Mouse (Mus musculus): ENCODE measurements around the gene Saa3.

DNA sequence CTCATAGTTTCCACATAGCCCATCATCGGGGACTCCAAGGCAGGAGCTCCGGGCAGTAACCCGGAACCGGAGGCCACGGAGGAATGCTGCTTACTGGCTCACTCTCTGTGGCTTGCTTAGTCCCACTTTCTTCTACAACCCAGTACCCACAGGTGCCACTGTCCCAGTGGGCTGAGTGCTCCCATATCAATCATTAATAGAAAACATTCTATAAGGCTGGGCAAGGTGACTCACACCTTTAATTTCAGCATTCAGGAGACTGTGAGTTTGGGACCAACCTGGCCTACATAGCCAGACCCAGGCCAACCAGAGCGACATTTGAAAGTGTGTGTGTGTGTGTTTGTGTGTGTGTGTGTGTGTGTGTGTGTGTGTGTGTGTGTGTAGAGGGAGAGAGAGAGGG, 7.9 kb upstream of the Saa3 start:
- TF ChIP-seq CTCF (IDR thresholded peaks at IDR 0.05; ENCODE audit: low read depth, low read length): no peak
- TF ChIP-seq POLR2A (IDR thresholded peaks at IDR 0.05; ENCODE audit: insufficient read depth, low read length): no peak

All from ES-Bruce4 (cell line).